Mouse (Mus musculus) activated CD4-positive, CD25-positive, alpha-beta regulatory T cell (primary cell): Measurements from ENCODE around the gene Skint4. TPM values are rescaled to one million over a fixed set of nuclear protein-coding genes. Genes with fewer than 3 reads are reported as not detected.

Experiments
- polyA plus RNA-seq, 2 experiments: library from polyadenylated mRNA; unstranded; fragments of 100-300 nt; shearing (Covaris generic); gene quantifications; one replicate each; pipeline ENCODE4 v1.2.1; 2017

Gene Skint4
- polyA plus RNA-seq = not detected

DNA sequence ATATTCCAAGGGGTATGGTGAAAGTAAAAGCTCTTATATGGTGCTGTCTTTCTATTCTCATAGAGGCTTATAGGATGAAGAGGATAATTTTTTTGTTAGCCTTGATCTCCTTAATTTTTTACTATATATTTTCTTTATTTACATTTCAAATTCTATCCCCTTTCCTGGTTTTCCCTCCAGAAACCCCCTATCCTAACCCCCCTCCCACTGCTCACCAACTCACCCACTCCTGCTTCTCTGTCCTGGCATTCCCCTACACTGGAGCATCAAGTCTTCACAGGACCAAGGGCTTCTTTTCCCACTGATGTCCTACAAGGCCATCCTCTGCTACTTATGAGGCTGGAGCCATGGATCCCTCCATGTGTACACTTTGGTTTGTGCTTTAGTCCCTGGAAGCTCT, at the start of gene Skint4:
Skint4 (plus strand) TSS at position 301 of the 400 bp plus-strand sequence.

Other genes with a start within 250 kb of the Skint4 start
- gene Slc5a9, start 169.1 kb upstream of the Skint4 start, polyA plus RNA-seq = under 1 TPM in 1 of 2 experiments, not detected in 1; 0.38 TPM
- gene Skint8, start 152.6 kb upstream of the Skint4 start, polyA plus RNA-seq = under 1 TPM in 1 of 2 experiments, not detected in 1; 0.37 TPM
- not detected for gene Skint7, start 99.1 kb upstream of the Skint4 start, polyA plus RNA-seq
- gene Skint1, start 65.7 kb upstream of the Skint4 start, polyA plus RNA-seq = 1 to 10 TPM in 1 of 2 experiments, under 1 TPM in 1; 0.10 to 1.0 TPM
- gene Skint3, start 160.2 kb downstream of the Skint4 start, polyA plus RNA-seq = not detected